In genomic region chr7:24751610-24752009, GRCm38 (mm10) we compare ENCODE assay signal across 24 mouse cellular contexts. TPM values are rescaled to one million over a fixed set of nuclear protein-coding genes. Genes with fewer than 3 reads are reported as not detected.
"Had no signal": no experiment of that assay in that cellular context is flagged by ENCODE, and none has a peak within 500 bp of the region (broad histone marks: within the 10 kb centered on the region; RNA-seq: fewer than 3 reads in every experiment).

No protein-coding gene starts in this region.

- H3K36me3 ChIP-seq: midbrain, embryonic 10.5 days; midbrain, embryonic 12.5 days; neural tube, embryonic 13.5 days; neural tube, embryonic 15.5 days had no signal

- H3K4me3 ChIP-seq: midbrain, embryonic 10.5 days; midbrain, embryonic 12.5 days; myocyte; neural tube, embryonic 13.5 days; neural tube, embryonic 15.5 days had no signal

- DNase-seq: lung, adult 18-20 months; lung, embryonic 14.5 days; lung, postnatal 10 days; lung, postnatal 4 days; midbrain, embryonic 14.5 days; right cerebral cortex, adult 18-20 months; right cerebral cortex, postnatal 25 days; right cerebral cortex, postnatal 4 days; spleen, adult 18-20 months; thymus, adult 18-20 months; thymus, postnatal 14 days; thymus, postnatal 36 days had no signal

- H3K9ac ChIP-seq: lung, embryonic 14.5 days; midbrain, embryonic 12.5 days; neural tube, embryonic 13.5 days; neural tube, embryonic 15.5 days had no signal

- ATAC-seq: midbrain, embryonic 16.5 days had no signal

- H3K27ac ChIP-seq: midbrain, embryonic 12.5 days; neural tube, embryonic 13.5 days; neural tube, embryonic 15.5 days had no signal

- H3K4me1 ChIP-seq: midbrain, embryonic 12.5 days had no signal

- H3K9me3 ChIP-seq: midbrain, embryonic 10.5 days; midbrain, embryonic 12.5 days; neural tube, embryonic 13.5 days; neural tube, embryonic 15.5 days had no signal

- H3K27me3 ChIP-seq: midbrain, embryonic 12.5 days; neural tube, embryonic 13.5 days; neural tube, embryonic 15.5 days had no signal

- H3K4me2 ChIP-seq: lung, embryonic 14.5 days; midbrain, embryonic 12.5 days; neural tube, embryonic 13.5 days; neural tube, embryonic 15.5 days had no signal

RNA-seq across cellular contexts. Expression of gene Cd177, which starts 8.5 kb away (rescaled TPM):
- polyA plus RNA-seq: midbrain, embryonic 10.5 days; midbrain, embryonic 12.5 days; myocyte; neural tube, embryonic 11.5 days had no signal

RNA-seq across cellular contexts. Expression of gene Gm4763, which starts 24.9 kb away (rescaled TPM):
- polyA plus RNA-seq: lung, embryonic 14.5 days; lung, embryonic 16.5 days; midbrain, embryonic 10.5 days; midbrain, embryonic 12.5 days; midbrain, embryonic 14.5 days; midbrain, embryonic 16.5 days; myocyte; neural tube, embryonic 11.5 days; neural tube, embryonic 13.5 days; neural tube, embryonic 15.5 days; small intestine, adult 2 months; stomach, embryonic 14.5 days; stomach, embryonic 16.5 days had no signal

RNA-seq across cellular contexts. Expression of gene Ceacam10, which starts 25.4 kb away (rescaled TPM):
- polyA plus RNA-seq: lung, embryonic 14.5 days; lung, embryonic 16.5 days; midbrain, embryonic 10.5 days; midbrain, embryonic 12.5 days; midbrain, embryonic 14.5 days; myocyte; neural tube, embryonic 11.5 days; stomach, embryonic 14.5 days had no signal

RNA-seq across cellular contexts. Expression of gene BC049730, which starts 42.6 kb away (rescaled TPM):
- polyA plus RNA-seq: lung, embryonic 14.5 days; lung, embryonic 16.5 days; midbrain, embryonic 10.5 days; midbrain, embryonic 12.5 days; midbrain, embryonic 14.5 days; midbrain, embryonic 16.5 days; myocyte; neural tube, embryonic 11.5 days; neural tube, embryonic 13.5 days; neural tube, embryonic 15.5 days; small intestine, adult 2 months; stomach, embryonic 14.5 days; stomach, embryonic 16.5 days; thymus, postnatal 0 days had no signal
